Mouse (Mus musculus) urinary bladder, postnatal 14 days (tissue): ENCODE measurements around the gene Wdr59.

Source experiments
- DNase-seq: peaks from one replicate; pipeline ENCODE4 v3.0.0; 2021; ENCODE audit warnings: low spot score

Gene Wdr59

GRCm38 (mm10) chr8:111491191-111491590, 30.7 kb downstream of the Wdr59 start:
- DNase-seq = no peak

GRCm38 (mm10) chr8:111490034-111490591, 31.8 kb downstream of the Wdr59 start:
- no peak for DNase-seq

GRCm38 (mm10) chr8:111480691-111481090, 41.2 kb downstream of the Wdr59 start:
- DNase-seq = no peak

- DNase-seq = no peak
Observed at GRCm38 (mm10) chr8:111477761-111478465, 44.0 kb downstream of the Wdr59 start.

- no peak for DNase-seq
Observed at GRCm38 (mm10) chr8:111471526-111472081, 50.3 kb downstream of the Wdr59 start.

GRCm38 (mm10) chr8:111469013-111469412, 52.9 kb downstream of the Wdr59 start:
- DNase-seq = no peak

GRCm38 (mm10) chr8:111465341-111465740, 56.6 kb downstream of the Wdr59 start:
- no peak for DNase-seq

GRCm38 (mm10) chr8:111464526-111464925, 57.4 kb downstream of the Wdr59 start:
- no peak for DNase-seq

GRCm38 (mm10) chr8:111449671-111450070, 72.2 kb downstream of the Wdr59 start:
- no peak for DNase-seq

GRCm38 (mm10) chr8:111445960-111446660, 75.8 kb downstream of the Wdr59 start:
- no peak for DNase-seq

- no peak for DNase-seq
Observed at GRCm38 (mm10) chr8:111445558-111445957, 76.3 kb downstream of the Wdr59 start.

GRCm38 (mm10) chr8:111444245-111444644, 77.6 kb downstream of the Wdr59 start:
- no peak for DNase-seq

GRCm38 (mm10) chr8:111439189-111439588, 82.7 kb downstream of the Wdr59 start:
- peak; percentile 87 for DNase-seq

- no peak for DNase-seq
Observed at GRCm38 (mm10) chr8:111435071-111435828, 86.6 kb downstream of the Wdr59 start.

- no peak for DNase-seq
Observed at GRCm38 (mm10) chr8:111424646-111425045, 97.2 kb downstream of the Wdr59 start.

GRCm38 (mm10) chr8:111424181-111424580, 97.7 kb downstream of the Wdr59 start:
- no peak for DNase-seq

- DNase-seq = no peak
Observed at GRCm38 (mm10) chr8:111422614-111423013, 99.3 kb downstream of the Wdr59 start.

- DNase-seq = no peak
Observed at GRCm38 (mm10) chr8:111419171-111419570, 102.7 kb downstream of the Wdr59 start.

- peak; percentile 38 for DNase-seq
Observed at GRCm38 (mm10) chr8:111418601-111419000, 103.3 kb downstream of the Wdr59 start.

- no peak for DNase-seq
Observed at GRCm38 (mm10) chr8:111417222-111417621, 104.7 kb downstream of the Wdr59 start.

GRCm38 (mm10) chr8:111403391-111403790, 118.5 kb downstream of the Wdr59 start:
- peak; percentile 29 for DNase-seq
